9 mouse cellular contexts compared by ENCODE assay signal in the genomic region with DNA sequence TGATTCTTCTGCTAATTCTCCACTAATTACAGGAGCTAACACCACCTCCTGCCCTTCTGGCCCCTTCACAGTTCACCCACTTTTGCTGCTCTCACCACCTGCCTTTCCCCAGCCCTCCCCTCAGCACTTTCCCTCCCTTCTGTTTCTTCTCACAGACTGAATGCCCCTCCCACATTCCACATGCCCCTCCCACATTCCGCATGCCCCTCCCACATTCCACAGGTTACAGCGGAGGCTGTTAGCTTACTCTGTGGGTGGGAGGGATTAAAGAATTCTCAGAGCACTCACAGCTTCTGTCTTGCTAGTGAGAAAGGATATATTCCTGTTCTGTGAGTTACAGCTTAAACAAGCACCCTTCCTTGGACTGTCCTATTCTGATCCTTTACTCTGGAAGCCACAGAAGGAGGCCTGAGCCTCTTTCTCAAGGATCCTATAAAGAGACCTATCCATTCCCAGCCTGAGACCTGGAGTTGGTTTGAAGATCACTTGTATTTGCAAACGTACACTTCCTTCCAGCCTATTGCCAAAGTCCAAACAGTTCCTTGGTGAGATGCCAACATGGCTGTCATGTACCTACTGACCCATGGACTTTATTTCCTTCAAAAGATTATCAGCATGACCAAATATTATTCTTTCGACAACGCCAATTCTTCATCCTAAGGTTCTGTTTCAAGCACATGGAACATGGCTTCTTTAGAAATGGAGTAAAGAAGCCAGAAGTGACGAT. TPM values are rescaled to one million over a fixed set of nuclear protein-coding genes. Genes with fewer than 3 reads are reported as not detected.
DNase-seq lines count a peak whose midpoint lies in the region; TF ChIP-seq lines count a peak whose summit lies in the region.
"Had no signal": no experiment of that assay in that cellular context is flagged by ENCODE, and none has a peak within 500 bp of the region (broad histone marks: within the 10 kb centered on the region; RNA-seq: fewer than 3 reads in every experiment).

No protein-coding gene starts in this region.

- H3K4me1 ChIP-seq in small intestine, adult 2 months (ENCODE audit: control insufficient read depth, insufficient read depth, insufficient read length, low read length), result peaks cover 12% of the 10 kb centered on the region; the same call in 1 of the 2 replicates
- H3K4me1 ChIP-seq: midbrain, embryonic 12.5 days had no signal

- H3K27me3 ChIP-seq in small intestine, adult 2 months (ENCODE audit: control insufficient read depth, insufficient read depth, low read length), result no peaks in the 10 kb centered on the region

- TF ChIP-seq CTCF in small intestine, adult 2 months (IDR thresholded peaks at IDR 0.05; ENCODE audit: extremely low read depth, insufficient read length, insufficient replicate concordance, low read depth, low read length), result no peak

- no peaks in the 10 kb centered on the region for H3K36me3 ChIP-seq in small intestine, adult 2 months (ENCODE audit: control insufficient read depth, insufficient read depth, low read length)
- H3K36me3 ChIP-seq: midbrain, embryonic 12.5 days had no signal

- WGBS in small intestine, adult 2 months, result 19% methylated on average over 6 of the region's 6 CpGs

- peak; percentile 54 for DNase-seq in thymus, postnatal 14 days
- DNase-seq in thymus, postnatal 10 days (ENCODE audit: low spot score in 2 of 2), result no peak
- peak; percentile 58 for DNase-seq in fat pad, adult 2 months (ENCODE audit: extremely low read depth, low read depth, low spot score)
- DNase-seq in kidney, postnatal 10 days, result peak; percentile 86
- DNase-seq in spleen, postnatal 36 days (ENCODE audit: low spot score in 2 of 2), result no peak
- no peak for DNase-seq in B cell, adult 2 months
- no peak for DNase-seq in cerebellum, postnatal 36 days

- no peak for TF ChIP-seq POLR2A in small intestine, adult 2 months (IDR thresholded peaks at IDR 0.05; ENCODE audit: low read depth, low read length)

- H3K4me3 ChIP-seq in small intestine, adult 2 months (ENCODE audit: low read depth, low read length), result no peak overlapping the region
- H3K4me3 ChIP-seq: midbrain, embryonic 12.5 days had no signal

- peak overlapping the region; percentile 90 for H3K27ac ChIP-seq in small intestine, adult 2 months (ENCODE audit: insufficient read depth, low read depth, low read length)
- H3K27ac ChIP-seq: midbrain, embryonic 12.5 days had no signal

RNA-seq across cellular contexts. Expression of gene Npas2, which starts 6.7 kb away (rescaled TPM):
- polyA plus RNA-seq in small intestine, adult 2 months (2012; rRNA removed), result 16.1 and 77.6 TPM in 2 replicates
- polyA plus RNA-seq: midbrain, embryonic 12.5 days had no signal

Comparison
In these comparisons a context has a peak if more than half of its experiments do, and no peak if none do; other contexts are left out.
1. DNase-seq: peak in thymus, postnatal 14 days (single experiment), fat pad, adult 2 months (single experiment) and kidney, postnatal 10 days (single experiment); none in thymus, postnatal 10 days (0 of 2), spleen, postnatal 36 days (0 of 2), B cell, adult 2 months (0 of 2) and cerebellum, postnatal 36 days (0 of 2).